Comparison of ENCODE assay signal across 9 mouse cellular contexts in the genomic region with DNA sequence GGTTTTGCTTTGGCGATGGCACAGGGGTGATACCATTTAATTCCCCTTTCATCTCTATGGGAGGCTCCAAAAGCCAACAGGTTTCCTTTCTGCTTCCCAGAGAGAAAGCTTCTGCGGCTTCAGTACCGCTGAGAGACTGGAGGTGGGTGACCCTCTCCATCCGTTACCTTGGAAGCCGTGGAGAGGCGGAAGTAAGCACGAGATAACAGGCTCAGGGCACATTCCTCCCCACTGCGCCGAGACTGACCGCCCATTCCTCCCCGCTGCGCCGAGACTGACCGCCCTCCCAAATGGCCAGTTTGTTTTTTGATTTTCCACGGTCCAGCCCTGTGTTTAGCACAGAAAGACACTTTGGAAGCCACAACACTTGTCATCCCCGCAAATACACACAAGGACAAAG. TPM values are rescaled to one million over a fixed set of nuclear protein-coding genes. Genes with fewer than 3 reads are reported as not detected.
DNase-seq lines count a peak whose midpoint lies in the region; ATAC-seq and TF ChIP-seq lines count a peak whose summit lies in the region.
"Had no signal": no experiment of that assay in that cellular context is flagged by ENCODE, and none has a peak within 500 bp of the region (broad histone marks: within the 10 kb centered on the region; RNA-seq: fewer than 3 reads in every experiment).

No protein-coding gene starts in this region.

- ATAC-seq in embryonic facial prominence, embryonic 12.5 days (ENCODE audit: insufficient number of reproducible peaks, insufficient read depth, low FRiP score, low TSS enrichment) = no peak
- ATAC-seq in hindbrain, embryonic 13.5 days (ENCODE audit: low FRiP score) = no peak

- WGBS in embryonic facial prominence, embryonic 12.5 days = under 1% methylated on average over 16 of the region's 16 CpGs
- 0% methylated on average over 16 of the region's 16 CpGs for WGBS in hindbrain, embryonic 13.5 days
- WGBS in cerebellum, adult 2 months = 3% methylated on average over 16 of the region's 16 CpGs

- no peaks in the 10 kb centered on the region for H3K36me3 ChIP-seq in ES-Bruce4 (ENCODE audit: control insufficient read depth, insufficient read depth, low read length, poor library complexity, severe bottlenecking)
- no peaks in the 10 kb centered on the region for H3K36me3 ChIP-seq in embryonic facial prominence, embryonic 12.5 days
- H3K36me3 ChIP-seq in hindbrain, embryonic 13.5 days = no peaks in the 10 kb centered on the region

- peak overlapping the region; percentile 44 for H3K4me2 ChIP-seq in embryonic facial prominence, embryonic 12.5 days (replicated peaks)
- peak overlapping the region; percentile 41 for H3K4me2 ChIP-seq in hindbrain, embryonic 13.5 days

- H3K4me3 ChIP-seq in ES-Bruce4 (ENCODE audit: low read depth, low read length) = peak overlapping the region; percentile 2
- H3K4me3 ChIP-seq in embryonic facial prominence, embryonic 12.5 days = peak overlapping the region; percentile 17; the same call in 1 of the 2 replicates
- peak overlapping the region; percentile 10; the same call in 1 of the 2 replicates for H3K4me3 ChIP-seq in hindbrain, embryonic 13.5 days
- no peak overlapping the region for H3K4me3 ChIP-seq in cerebellum, adult 2 months (replicated peaks; ENCODE audit: insufficient read depth, low read depth, low read length)

- DNase-seq in lung, postnatal 36 days = peak; percentile 11
- no peak for DNase-seq in B cell, adult 2 months
- no peak for DNase-seq in frontal cortex, postnatal 36 days (ENCODE audit: low spot score in 2 of 2)
- DNase-seq in right cerebral cortex, postnatal 14 days = no peak
- DNase-seq in cerebellum, adult 2 months = no peak

- H3K27ac ChIP-seq in ES-Bruce4 (ENCODE audit: insufficient read depth, low read length) = no peak overlapping the region
- no peak overlapping the region for H3K27ac ChIP-seq in embryonic facial prominence, embryonic 12.5 days
- no peak overlapping the region for H3K27ac ChIP-seq in hindbrain, embryonic 13.5 days
- no peak overlapping the region for H3K27ac ChIP-seq in cerebellum, adult 2 months (ENCODE audit: insufficient read depth, low read length)

- TF ChIP-seq CTCF in ES-Bruce4 (IDR thresholded peaks at IDR 0.05; ENCODE audit: low read depth, low read length) = no peak
- no peak for TF ChIP-seq CTCF in cerebellum, adult 2 months (IDR thresholded peaks at IDR 0.05; ENCODE audit: borderline replicate concordance, insufficient read depth, low read depth, low read length)

- TF ChIP-seq POLR2A in ES-Bruce4 (IDR thresholded peaks at IDR 0.05; ENCODE audit: insufficient read depth, low read length) = no peak
- TF ChIP-seq POLR2A in cerebellum, adult 2 months (IDR thresholded peaks at IDR 0.05; ENCODE audit: borderline replicate concordance, insufficient read depth, low read length) = no peak

- H3K9me3 ChIP-seq in ES-Bruce4 (replicated peaks; ENCODE audit: control insufficient read depth, insufficient read depth, low read length, poor library complexity, severe bottlenecking) = no peaks in the 10 kb centered on the region; the same call in 1 of the 2 replicates
- H3K9me3 ChIP-seq in embryonic facial prominence, embryonic 12.5 days = no peaks in the 10 kb centered on the region
- no peaks in the 10 kb centered on the region for H3K9me3 ChIP-seq in hindbrain, embryonic 13.5 days

- H3K4me1 ChIP-seq in ES-Bruce4 (ENCODE audit: control insufficient read depth, insufficient read depth, low read length) = no peaks in the 10 kb centered on the region
- H3K4me1 ChIP-seq in embryonic facial prominence, embryonic 12.5 days = peaks cover 7% of the 10 kb centered on the region; the same call in 1 of the 2 replicates
- H3K4me1 ChIP-seq in hindbrain, embryonic 13.5 days (replicated peaks) = peaks cover 23% of the 10 kb centered on the region
- H3K4me1 ChIP-seq in cerebellum, adult 2 months (ENCODE audit: control insufficient read depth, insufficient read depth, low read length) = peaks cover 3% of the 10 kb centered on the region; the same call in 1 of the 2 replicates

- no peaks in the 10 kb centered on the region for H3K27me3 ChIP-seq in ES-Bruce4 (ENCODE audit: control insufficient read depth, insufficient read depth, low read length, poor library complexity, severe bottlenecking)
- H3K27me3 ChIP-seq in embryonic facial prominence, embryonic 12.5 days = peaks cover 33% of the 10 kb centered on the region
- peaks cover 99% of the 10 kb centered on the region for H3K27me3 ChIP-seq in hindbrain, embryonic 13.5 days
- H3K27me3 ChIP-seq in cerebellum, adult 2 months (ENCODE audit: control insufficient read depth, insufficient read depth, low read length) = peaks cover 1% of the 10 kb centered on the region; the same call in 1 of the 2 replicates

- no peak overlapping the region for H3K9ac ChIP-seq in ES-Bruce4 (ENCODE audit: low read depth, poor library complexity, severe bottlenecking)
- H3K9ac ChIP-seq in embryonic facial prominence, embryonic 12.5 days = no peak overlapping the region
- H3K9ac ChIP-seq in hindbrain, embryonic 13.5 days = 0 out of 2 replicates have a peak overlapping the region, but pooled peaks have one; percentile 19

- TF ChIP-seq EP300 in ES-Bruce4 (IDR thresholded peaks at IDR 0.05; ENCODE audit: insufficient read depth, low read depth, low read length) = no peak

RNA-seq across cellular contexts. Expression of gene Olig2, which starts 55.4 kb away (rescaled TPM):
- polyA plus RNA-seq in ES-Bruce4 (2011; ENCODE audit: insufficient read depth, insufficient read length, low read depth, missing spikeins) = 25.8 and 26.2 TPM in 2 replicates
- 1.6 and 2.9 TPM in 2 replicates for polyA plus RNA-seq in embryonic facial prominence, embryonic 12.5 days (2016; fragmentation: Nextera tagmentation; extraction: Ambion mirVana)
- 4.0 and 4.4 TPM in 2 replicates for polyA plus RNA-seq in hindbrain, embryonic 13.5 days (2015; fragmentation: Nextera tagmentation; extraction: Ambion mirVana)
- 29.6 and 34.8 TPM in 2 replicates for polyA plus RNA-seq in cerebellum, adult 2 months (2012; rRNA removed)
- polyA plus RNA-seq: liver, adult 2 months had no signal
